Mouse (Mus musculus) lung, postnatal 10 days (tissue): ENCODE measurements around the gene Tcf3.
A peak's percentile ranks its signal among the peaks of the same experiment; 100 is the strongest.

Experiments used
- DNase-seq: peaks from one replicate; pipeline ENCODE4 v3.0.0; 2021

Gene Tcf3

GRCm38 (mm10) chr10:80384115-80384639 lies 49.3 kb downstream of the Tcf3 start:
- DNase-seq = no peak

GRCm38 (mm10) chr10:80383431-80383830 lies 50.0 kb downstream of the Tcf3 start:
- DNase-seq = peak; percentile 55

- no peak for DNase-seq
These were observed 50.6 kb downstream of the Tcf3 start for GRCm38 (mm10) chr10:80382641-80383365.

GRCm38 (mm10) chr10:80377716-80378115 lies 55.7 kb downstream of the Tcf3 start:
- peak; percentile 48 for DNase-seq

GRCm38 (mm10) chr10:80376160-80376559 lies 57.3 kb downstream of the Tcf3 start:
- DNase-seq = peak; percentile 97

- DNase-seq = peak; percentile 90
These were observed 59.4 kb downstream of the Tcf3 start for GRCm38 (mm10) chr10:80374063-80374462.

GRCm38 (mm10) chr10:80372706-80373105 lies 60.7 kb downstream of the Tcf3 start:
- DNase-seq = no peak

- no peak for DNase-seq
These were observed 61.5 kb downstream of the Tcf3 start for GRCm38 (mm10) chr10:80371983-80372382.

GRCm38 (mm10) chr10:80371411-80371966 lies 62.0 kb downstream of the Tcf3 start:
- peak; percentile 80 for DNase-seq

- DNase-seq = no peak
These were observed 63.3 kb downstream of the Tcf3 start for GRCm38 (mm10) chr10:80369995-80370747.

- DNase-seq = no peak
These were observed 65.1 kb downstream of the Tcf3 start for GRCm38 (mm10) chr10:80368392-80368791.

- DNase-seq = no peak
These were observed 65.5 kb downstream of the Tcf3 start for GRCm38 (mm10) chr10:80367954-80368353.

- no peak for DNase-seq
These were observed 67.7 kb downstream of the Tcf3 start for GRCm38 (mm10) chr10:80365736-80366135.

GRCm38 (mm10) chr10:80363734-80364133 lies 69.7 kb downstream of the Tcf3 start:
- DNase-seq = no peak
